Comparison of ENCODE assay signal across 27 mouse cellular contexts in genomic region chr11:106766611-106767162, GRCm38 (mm10). TPM values are rescaled to one million over a fixed set of nuclear protein-coding genes. Genes with fewer than 3 reads are reported as not detected.
"Had no signal": no experiment of that assay in that cellular context is flagged by ENCODE, and none has a peak within 500 bp of the region (broad histone marks: within the 10 kb centered on the region; RNA-seq: fewer than 3 reads in every experiment).

No protein-coding gene starts in this region.

- H3K4me2 ChIP-seq: embryonic facial prominence, embryonic 12.5 days; embryonic facial prominence, embryonic 13.5 days; embryonic facial prominence, embryonic 15.5 days; forebrain, embryonic 12.5 days; forebrain, embryonic 13.5 days; forebrain, embryonic 15.5 days had no signal

- H3K27ac ChIP-seq: embryonic facial prominence, embryonic 10.5 days; embryonic facial prominence, embryonic 12.5 days; embryonic facial prominence, embryonic 13.5 days; embryonic facial prominence, embryonic 15.5 days; forebrain, embryonic 10.5 days; forebrain, embryonic 12.5 days; forebrain, embryonic 13.5 days; forebrain, embryonic 15.5 days; gastrocnemius, adult 2 months; heart, adult 2 months had no signal

- ATAC-seq: forebrain, embryonic 13.5 days; forebrain, embryonic 14.5 days; forebrain, embryonic 15.5 days; forebrain, embryonic 16.5 days; forebrain, postnatal 0 days had no signal

- H3K27me3 ChIP-seq: embryonic facial prominence, embryonic 12.5 days; embryonic facial prominence, embryonic 13.5 days; embryonic facial prominence, embryonic 15.5 days; forebrain, embryonic 12.5 days; forebrain, embryonic 13.5 days; forebrain, embryonic 15.5 days had no signal

- H3K4me1 ChIP-seq: forebrain, embryonic 13.5 days; forebrain, embryonic 15.5 days had no signal

- H3K9ac ChIP-seq: embryonic facial prominence, embryonic 12.5 days; embryonic facial prominence, embryonic 13.5 days; embryonic facial prominence, embryonic 15.5 days; forebrain, embryonic 12.5 days; forebrain, embryonic 13.5 days; forebrain, embryonic 15.5 days; forebrain, postnatal 0 days had no signal

- H3K9me3 ChIP-seq: embryonic facial prominence, embryonic 12.5 days; forebrain, embryonic 12.5 days; forebrain, embryonic 13.5 days; forebrain, embryonic 15.5 days had no signal

- DNase-seq: cerebellum, adult 8-10 months; cerebellum, adult 9-10 months; cerebellum, adult 9-11 months; cerebellum, postnatal 10 days; cerebellum, postnatal 14 days; cerebellum, postnatal 25 days; cerebellum, postnatal 36 days; embryo, embryonic 11 days; forebrain, postnatal 0 days; gastrocnemius, adult 2 months; gastrocnemius, postnatal 10 days; gastrocnemius, postnatal 14 days; gastrocnemius, postnatal 25 days; gastrocnemius, postnatal 36 days; heart, adult 18-20 months; heart, adult 2 months had no signal

- H3K4me3 ChIP-seq: embryonic facial prominence, embryonic 10.5 days; embryonic facial prominence, embryonic 12.5 days; embryonic facial prominence, embryonic 13.5 days; embryonic facial prominence, embryonic 15.5 days; erythroblast, embryonic 14.5 days; forebrain, embryonic 10.5 days; forebrain, embryonic 12.5 days; forebrain, embryonic 13.5 days; forebrain, embryonic 15.5 days; gastrocnemius, adult 2 months; heart, adult 2 months had no signal

RNA-seq across cellular contexts. Expression of gene Milr1, which starts 15.7 kb away (rescaled TPM):
- total RNA-seq: forebrain, postnatal 0 days; gastrocnemius, adult 2 months; gastrocnemius, postnatal 25 days had no signal
- polyA plus RNA-seq: erythroblast, embryonic 14.5 days had no signal

RNA-seq across cellular contexts. Expression of gene Pecam1, which starts 16.3 kb away (rescaled TPM):
- polyA plus RNA-seq: erythroblast, embryonic 14.5 days had no signal
